Mouse (Mus musculus) megakaryocyte, embryonic 14.5 days (primary cell): ENCODE results near the gene Rdh5. TPM values are rescaled to one million over a fixed set of nuclear protein-coding genes. Genes with fewer than 3 reads are reported as not detected.

Experiments used
- H3K27me3 ChIP-seq: replicated peaks from 2 replicates; pipeline ENCODE3; 2012; ENCODE audit warnings: inconsistent platforms
- H3K36me3 ChIP-seq: replicated peaks from 2 replicates; pipeline ENCODE3; 2012; ENCODE audit warnings: low read length, inconsistent platforms, mixed read lengths
- H3K4me1 ChIP-seq: 2 replicates; pipeline ENCODE4 v1.6.1; 2012; ENCODE audit warnings: inconsistent platforms
- H3K4me3 ChIP-seq: replicated peaks from 2 replicates; pipeline ENCODE3; 2012; ENCODE audit warnings: moderate library complexity, mild to moderate bottlenecking, inconsistent platforms
- H3K9me3 ChIP-seq: 2 replicates; pipeline ENCODE4 v1.6.1; 2012; ENCODE audit warnings: inconsistent platforms
- FLI1 ChIP-seq: IDR thresholded peaks from 2 replicates; pipeline ENCODE4 v1.6.1; 2012; ENCODE audit warnings: low read length, inconsistent platforms, mixed read lengths
- GATA1 ChIP-seq: IDR thresholded peaks from 3 replicates; pipeline ENCODE4 v1.6.1; 2012; ENCODE audit warnings: mixed read lengths, low read length, inconsistent platforms, borderline replicate concordance
- polyA plus RNA-seq: library from polyadenylated mRNA; stranded (reverse); fragments of >175 nt; gene quantifications from 2 replicates; pipeline ENCODE4 v1.2.3, GENCODE M21; 2012; ENCODE audit warnings: low replicate concordance; ENCODE audit not compliant: insufficient read depth

Rdh5 gene
- polyA plus RNA-seq, 1 experiment: 15.8 TPM

- Histone ChIP-seq H3K4me3 (no peak overlapping the region), H3K4me1 (peaks cover 8% of the 10 kb centered on the region), H3K9me3 (no peaks in the 10 kb centered on the region), H3K27me3 (no peaks in the 10 kb centered on the region), H3K36me3 (peaks cover 86% of the 10 kb centered on the region)
- TF ChIP-seq GATA1 (no peak), FLI1 (no peak)
Measured at GRCm38 (mm10) chr10:128866518-128866917, 56.2 kb downstream of the Rdh5 start.

DNA sequence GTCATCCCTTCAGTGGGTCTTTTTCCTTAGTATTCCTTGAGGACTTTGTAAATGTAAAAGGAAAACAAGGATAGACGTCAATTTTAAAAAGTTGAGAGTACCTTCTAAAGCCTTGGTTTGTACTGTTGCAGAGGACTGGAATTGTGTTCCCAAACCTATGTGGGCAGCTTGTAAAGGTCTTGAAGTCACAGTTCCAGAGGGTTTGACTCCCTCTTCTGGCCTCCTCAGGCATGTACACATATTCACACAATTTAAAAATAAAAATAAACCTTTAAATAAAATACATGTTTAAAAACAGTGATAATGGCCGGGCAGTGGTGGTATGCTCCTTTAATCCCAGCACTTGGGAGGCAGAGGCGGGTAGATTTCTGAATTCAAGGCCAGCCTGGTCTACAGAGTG lies 56.6 kb downstream of the Rdh5 start:
- no peaks in the 10 kb centered on the region for H3K27me3 ChIP-seq
- peaks cover 6% of the 10 kb centered on the region for H3K4me1 ChIP-seq
- H3K36me3 ChIP-seq: peaks cover 86% of the 10 kb centered on the region
- no peaks in the 10 kb centered on the region for H3K9me3 ChIP-seq
- H3K4me3 ChIP-seq: no peak overlapping the region
- TF ChIP-seq FLI1 (no peak), GATA1 (no peak)

Other genes with a start within 250 kb of the Rdh5 start
- gene Suox, start 248.8 kb downstream of the Rdh5 start, polyA plus RNA-seq: 0.36 TPM in 1 of 2 replicates, not detected in the other
- gene Rab5b, start 226.6 kb downstream of the Rdh5 start, polyA plus RNA-seq: 3.1 and 11.0 TPM in 2 replicates
- 0.20 TPM in 1 of 2 replicates, not detected in the other for gene Pmel, start 218.7 kb downstream of the Rdh5 start, polyA plus RNA-seq
- 3.6 and 5.7 TPM in 2 replicates for gene Cdk2, start 217.9 kb downstream of the Rdh5 start, polyA plus RNA-seq
- 2.8 and 4.7 TPM in 2 replicates for gene Dgka, start 178.0 kb downstream of the Rdh5 start, polyA plus RNA-seq
- gene Pym1, start 175.0 kb downstream of the Rdh5 start, polyA plus RNA-seq: 123 and 134 TPM in 2 replicates
- 3.4 TPM in 1 of 2 replicates, not detected in the other for gene Mmp19, start 132.0 kb downstream of the Rdh5 start, polyA plus RNA-seq
- gene Dnajc14, start 118.8 kb downstream of the Rdh5 start, polyA plus RNA-seq: 13.4 and 18.2 TPM in 2 replicates
- gene Tmem198b, start 118.5 kb downstream of the Rdh5 start, polyA plus RNA-seq: 0.95 and 2.0 TPM in 2 replicates
- gene Sarnp, start 105.6 kb downstream of the Rdh5 start, polyA plus RNA-seq: 13.5 TPM in 1 of 2 replicates, not detected in the other
- 13.9 TPM in 1 of 2 replicates, not detected in the other for gene Ormdl2, start 101.2 kb downstream of the Rdh5 start, polyA plus RNA-seq
- gene Gdf11, start 31.2 kb downstream of the Rdh5 start, polyA plus RNA-seq: 0.18 TPM in 1 of 2 replicates, not detected in the other
- 17.7 and 57.2 TPM in 2 replicates for gene Cd63, start 21.9 kb downstream of the Rdh5 start, polyA plus RNA-seq
- gene Bloc1s1, start 1.1 kb upstream of the Rdh5 start, polyA plus RNA-seq: 56.5 and 587 TPM in 2 replicates
- gene Itga7, start 10.9 kb upstream of the Rdh5 start, polyA plus RNA-seq: 1.1 and 1.9 TPM in 2 replicates
- gene Mettl7b, start 38.1 kb upstream of the Rdh5 start, polyA plus RNA-seq: not detected in 2 replicates
- not detected in 2 replicates for gene Olfr9, start 66.5 kb upstream of the Rdh5 start, polyA plus RNA-seq
- not detected in 2 replicates for gene Olfr763, start 87.9 kb upstream of the Rdh5 start, polyA plus RNA-seq
- gene Olfr764-ps1, start 117.0 kb upstream of the Rdh5 start, polyA plus RNA-seq: not detected in 2 replicates
- gene Olfr765, start 127.1 kb upstream of the Rdh5 start, polyA plus RNA-seq: not detected in 2 replicates
- gene Olfr766-ps1, start 146.1 kb upstream of the Rdh5 start, polyA plus RNA-seq: not detected in 2 replicates
- gene Olfr767, start 160.0 kb upstream of the Rdh5 start, polyA plus RNA-seq: not detected in 2 replicates
- 2.6 TPM in 1 of 2 replicates, not detected in the other for gene Olfr768, start 176.5 kb upstream of the Rdh5 start, polyA plus RNA-seq
- gene Olfr769, start 195.0 kb upstream of the Rdh5 start, polyA plus RNA-seq: not detected in 2 replicates
- not detected in 2 replicates for gene Olfr770, start 216.1 kb upstream of the Rdh5 start, polyA plus RNA-seq
- gene Olfr771, start 241.9 kb upstream of the Rdh5 start, polyA plus RNA-seq: not detected in 2 replicates